Mouse (Mus musculus): ENCODE results near the gene Gm1113. TPM values are rescaled to one million over a fixed set of nuclear protein-coding genes. Genes with fewer than 3 reads are reported as not detected.

Gm1113 gene
- polyA plus RNA-seq, 1 experiment from 2014 or later: not detected

DNA sequence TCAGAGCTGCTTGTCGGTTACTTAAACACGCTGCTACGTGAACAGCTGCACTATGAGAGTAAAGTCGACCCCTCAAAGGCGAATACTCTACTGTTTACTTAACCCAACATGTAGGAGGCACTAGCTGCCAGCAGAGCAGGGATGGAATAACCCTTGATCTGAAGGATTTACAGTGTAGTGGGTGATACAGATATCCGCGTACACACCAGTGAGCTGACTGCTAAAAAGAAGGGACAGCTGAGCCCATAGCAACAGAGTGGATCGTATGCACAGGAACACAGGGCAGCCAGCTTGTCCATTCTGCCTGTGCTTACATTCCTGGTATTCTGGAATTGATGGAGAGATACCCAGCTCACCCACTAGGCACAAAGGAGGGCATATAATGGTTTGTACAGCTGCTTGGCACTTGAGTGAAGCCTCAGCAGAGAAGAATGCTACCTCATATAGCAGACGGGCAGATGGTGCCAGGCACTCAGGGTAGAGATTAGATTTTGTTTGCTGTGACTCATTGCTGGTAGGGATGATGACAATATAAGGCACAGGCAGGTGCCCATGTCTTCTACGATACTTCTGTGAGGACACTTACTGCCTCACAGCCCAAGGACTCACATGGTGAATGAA, 43.9 kb downstream of the Gm1113 start:
- ATAC-seq (ENCODE audit: low read depth): peak; percentile 21; the same call in 1 of the 2 replicates
- no peak overlapping the region for H3K4me2 ChIP-seq (ENCODE audit: low read depth, low read length)
- H3K27me3 ChIP-seq (ENCODE audit: control insufficient read depth, insufficient read depth, low read length): no peaks in the 10 kb centered on the region
- H3K4me3 ChIP-seq (ENCODE audit: low read depth, low read length): no peak overlapping the region
- peaks cover 11% of the 10 kb centered on the region; the same call in 1 of the 2 replicates for H3K36me3 ChIP-seq (ENCODE audit: control insufficient read depth, insufficient read depth, low read length)
- 80% methylated on average over 10 of the region's 10 CpGs for WGBS
- no peak overlapping the region for H3K27ac ChIP-seq (ENCODE audit: low read depth, low read length)
- no peak overlapping the region for H3K9ac ChIP-seq (replicated peaks; ENCODE audit: low read depth, low read length)
- no peaks in the 10 kb centered on the region for H3K9me3 ChIP-seq (ENCODE audit: control insufficient read depth, low read length)
- no peaks in the 10 kb centered on the region for H3K4me1 ChIP-seq (ENCODE audit: control insufficient read depth, insufficient read depth, low read length)

- no peak overlapping the region for H3K4me3 ChIP-seq (ENCODE audit: low read depth, low read length)
- peaks cover 2% of the 10 kb centered on the region; the same call in 1 of the 2 replicates for H3K36me3 ChIP-seq (ENCODE audit: control insufficient read depth, insufficient read depth, low read length)
- no peak overlapping the region for H3K27ac ChIP-seq (ENCODE audit: low read depth, low read length)
- H3K9ac ChIP-seq (replicated peaks; ENCODE audit: low read depth, low read length): no peak overlapping the region
- no peaks in the 10 kb centered on the region for H3K27me3 ChIP-seq (ENCODE audit: control insufficient read depth, insufficient read depth, low read length)
- no peaks in the 10 kb centered on the region for H3K4me1 ChIP-seq (ENCODE audit: control insufficient read depth, insufficient read depth, low read length)
- no peak overlapping the region for H3K4me2 ChIP-seq (ENCODE audit: low read depth, low read length)
- no peaks in the 10 kb centered on the region for H3K9me3 ChIP-seq (ENCODE audit: control insufficient read depth, low read length)
- ATAC-seq (ENCODE audit: low read depth): no peak
Measured at GRCm38 (mm10) chr9:35468913-35469312, 49.2 kb downstream of the Gm1113 start.

DNA sequence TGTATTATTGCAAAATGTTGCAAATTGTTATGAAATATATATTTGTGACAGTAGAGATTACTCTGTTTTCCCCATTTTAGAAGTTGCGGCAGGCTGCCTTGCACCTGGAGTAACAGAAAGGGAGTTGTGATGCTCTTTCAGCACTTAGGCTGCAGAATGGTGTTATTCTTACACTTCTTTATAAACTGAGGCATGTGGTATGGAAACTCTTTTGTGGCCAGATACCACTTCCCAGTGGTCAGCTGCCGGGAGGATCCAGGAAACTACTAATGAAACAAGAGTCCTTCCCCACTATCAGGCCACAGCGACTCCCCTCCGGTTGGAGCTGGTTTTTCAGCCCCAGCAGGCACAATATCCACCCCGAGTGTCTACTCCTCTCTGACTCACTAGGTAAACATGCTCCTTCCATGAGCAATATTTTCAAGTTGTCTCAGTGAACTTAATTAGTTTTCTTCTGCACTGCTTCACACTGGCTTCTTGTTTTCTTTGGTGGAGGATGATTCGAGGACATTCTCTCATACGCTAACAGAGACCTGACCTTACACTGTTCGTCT, 50.7 kb downstream of the Gm1113 start:
- WGBS: 75% methylated on average over 8 of the region's 8 CpGs
- H3K9me3 ChIP-seq (ENCODE audit: control insufficient read depth, low read length): no peaks in the 10 kb centered on the region
- no peak overlapping the region for H3K27ac ChIP-seq (ENCODE audit: low read depth, low read length)
- H3K4me1 ChIP-seq (ENCODE audit: control insufficient read depth, insufficient read depth, low read length): no peaks in the 10 kb centered on the region
- no peaks in the 10 kb centered on the region for H3K27me3 ChIP-seq (ENCODE audit: control insufficient read depth, insufficient read depth, low read length)
- H3K36me3 ChIP-seq (ENCODE audit: control insufficient read depth, insufficient read depth, low read length): peaks cover 2% of the 10 kb centered on the region; the same call in 1 of the 2 replicates
- H3K4me3 ChIP-seq (ENCODE audit: low read depth, low read length): no peak overlapping the region
- no peak for ATAC-seq (ENCODE audit: low read depth)
- no peak overlapping the region for H3K4me2 ChIP-seq (ENCODE audit: low read depth, low read length)
- H3K9ac ChIP-seq (replicated peaks; ENCODE audit: low read depth, low read length): no peak overlapping the region

DNA sequence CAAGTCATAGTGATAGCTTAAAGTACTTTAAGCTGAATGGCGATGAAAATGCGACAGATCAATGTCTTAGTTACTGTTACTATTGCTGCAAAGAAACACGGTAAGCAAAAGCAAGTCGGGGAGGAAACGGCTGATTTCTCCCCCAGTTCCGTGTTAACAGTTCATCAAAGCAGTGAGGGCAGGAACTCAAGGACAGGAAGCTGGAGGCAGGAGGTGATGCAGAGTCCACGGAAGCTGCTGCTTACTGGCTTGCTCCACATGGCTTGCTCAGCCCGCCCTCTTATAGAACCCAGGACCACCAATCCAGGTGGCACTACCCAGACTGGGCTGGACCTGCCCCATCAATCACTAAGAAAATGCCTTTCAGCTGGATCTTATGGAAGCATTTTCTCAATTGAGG, 58.5 kb downstream of the Gm1113 start:
- Histone ChIP-seq H3K4me3 (ENCODE audit: low read depth, low read length) (no peak overlapping the region), H3K4me1 (ENCODE audit: control insufficient read depth, insufficient read depth, low read length) (no peaks in the 10 kb centered on the region), H3K27ac (ENCODE audit: low read depth, low read length) (no peak overlapping the region), H3K9ac (replicated peaks; ENCODE audit: low read depth, low read length) (no peak overlapping the region), H3K4me2 (ENCODE audit: low read depth, low read length) (no peak overlapping the region), H3K9me3 (ENCODE audit: control insufficient read depth, low read length) (no peaks in the 10 kb centered on the region), H3K36me3 (ENCODE audit: control insufficient read depth, insufficient read depth, low read length) (peaks cover 15% of the 10 kb centered on the region), H3K27me3 (ENCODE audit: control insufficient read depth, insufficient read depth, low read length) (no peaks in the 10 kb centered on the region)
- no peak for ATAC-seq (ENCODE audit: low read depth)
- 76% methylated on average over 8 of the region's 8 CpGs for WGBS

Other genes with a start within 250 kb of the Gm1113 start
- 3.4 and 4.6 TPM in 2 replicates for gene Cdon, start 97.1 kb downstream of the Gm1113 start, polyA plus RNA-seq (2014; fragmentation: Nextera tagmentation; extraction: Ambion mirVana)
- 29.8 and 34.3 TPM in 2 replicates for gene Ddx25, start 40.3 kb upstream of the Gm1113 start, polyA plus RNA-seq (2014; fragmentation: Nextera tagmentation; extraction: Ambion mirVana)
- gene Pus3, start 40.3 kb upstream of the Gm1113 start, polyA plus RNA-seq (2014; fragmentation: Nextera tagmentation; extraction: Ambion mirVana): 16.2 and 18.2 TPM in 2 replicates
- gene Pate2, start 52.0 kb upstream of the Gm1113 start, polyA plus RNA-seq (2014; fragmentation: Nextera tagmentation; extraction: Ambion mirVana): 0.48 and 1.0 TPM in 2 replicates
- gene Hyls1, start 52.1 kb upstream of the Gm1113 start, polyA plus RNA-seq (2014; fragmentation: Nextera tagmentation; extraction: Ambion mirVana): 17.1 and 19.1 TPM in 2 replicates
- not detected in 2 replicates for gene Pate4, start 93.7 kb upstream of the Gm1113 start, polyA plus RNA-seq (2014; fragmentation: Nextera tagmentation; extraction: Ambion mirVana)
- gene Pate3, start 129.9 kb upstream of the Gm1113 start, polyA plus RNA-seq (2014; fragmentation: Nextera tagmentation; extraction: Ambion mirVana): not detected in 2 replicates
- 0.24 TPM in 1 of 2 replicates, not detected in the other for gene Pate1, start 169.1 kb upstream of the Gm1113 start, polyA plus RNA-seq (2014; fragmentation: Nextera tagmentation; extraction: Ambion mirVana)
- not detected in 2 replicates for gene Gm17677, start 222.8 kb upstream of the Gm1113 start, polyA plus RNA-seq (2014; fragmentation: Nextera tagmentation; extraction: Ambion mirVana)